23 mouse cellular contexts compared by ENCODE assay signal in genomic region chr2:35720550-35720949, GRCm38 (mm10).
A peak's percentile ranks its signal among the peaks of the same experiment; 100 is the strongest.
DNase-seq lines count a peak whose midpoint lies in the region; TF ChIP-seq lines count a peak whose summit lies in the region.
"Had no signal": no experiment of that assay in that cellular context is flagged by ENCODE, and none has a peak within 500 bp of the region (broad histone marks: within the 10 kb centered on the region; RNA-seq: fewer than 3 reads in every experiment).

No protein-coding gene starts in this region.

- H3K27ac ChIP-seq in gastrocnemius, adult 2 months = peak overlapping the region; percentile 76
- H3K27ac ChIP-seq in left cerebral cortex, adult 2 months = peak overlapping the region; percentile 24; the same call in 1 of the 2 replicates
- H3K27ac ChIP-seq: embryonic facial prominence, embryonic 12.5 days; hindbrain, embryonic 15.5 days; intestine, embryonic 15.5 days; limb, embryonic 13.5 days; lung, embryonic 15.5 days; midbrain, embryonic 12.5 days; stomach, embryonic 15.5 days had no signal

- no peak for TF ChIP-seq CTCF in gastrocnemius, adult 2 months (IDR thresholded peaks at IDR 0.05)
- TF ChIP-seq CTCF in left cerebral cortex, adult 2 months (IDR thresholded peaks at IDR 0.05) = no peak

- intact Hi-C loops in gastrocnemius, adult 2 months (cut with DNase I) = loop anchor here (5.0 kb wide), 2 partner anchors 178 to 187 kb away; no protein-coding TSS in a partner anchor
- intact Hi-C loops in gastrocnemius, postnatal 14 days (cut with DNase I; ENCODE audit: low total_unique reads) = loop anchor here (10.0 kb wide), 1 partner anchor 176 kb away; no protein-coding TSS in a partner anchor
- intact Hi-C loops in left cerebral cortex, adult 2 months (cut with DNase I) = no loop called here
- intact Hi-C loops in left cerebral cortex, postnatal 25 days (cut with DNase I) = no loop called here

- H3K4me3 ChIP-seq in gastrocnemius, adult 2 months = no peak overlapping the region
- H3K4me3 ChIP-seq in left cerebral cortex, adult 2 months = no peak overlapping the region
- H3K4me3 ChIP-seq: embryonic facial prominence, embryonic 12.5 days; heart, adult 2 months; heart, embryonic 12.5 days; hindbrain, embryonic 15.5 days; intestine, embryonic 15.5 days; limb, embryonic 13.5 days; lung, embryonic 15.5 days; midbrain, embryonic 12.5 days; stomach, embryonic 15.5 days had no signal

- DNase-seq in cerebellum, adult 9-10 months = peak; percentile 55
- DNase-seq in cerebellum, adult 11-12 months = no peak
- DNase-seq in gastrocnemius, adult 2 months = peak; percentile 39
- no peak for DNase-seq in gastrocnemius, postnatal 14 days
- DNase-seq in left cerebral cortex, adult 2 months (ENCODE audit: extremely low spot score in 1 of 2, low spot score in 2 of 2) = no peak
- no peak for DNase-seq in left cerebral cortex, postnatal 25 days (ENCODE audit: low spot score in 2 of 2)
- DNase-seq in Muller cell, postnatal 12 days (ENCODE audit: inconsistent ontology term) = peak; percentile 33
- DNase-seq in thymus, postnatal 14 days = no peak
- DNase-seq: embryo, embryonic 11 days; heart, postnatal 4 days; kidney, adult 8-10 months; kidney, postnatal 10 days; right cerebral cortex, postnatal 25 days; thymus, postnatal 25 days had no signal

Comparison
In these comparisons a context has a peak if more than half of its experiments do, and no peak if none do; other contexts are left out.
1. DNase-seq: peak in cerebellum, adult 9-10 months (single experiment), gastrocnemius, adult 2 months (single experiment) and Muller cell, postnatal 12 days (single experiment); none in cerebellum, adult 11-12 months (single experiment), gastrocnemius, postnatal 14 days (single experiment), left cerebral cortex, adult 2 months (0 of 2), left cerebral cortex, postnatal 25 days (0 of 2) and thymus, postnatal 14 days (single experiment).
2. intact Hi-C loops: an anchor here in gastrocnemius, adult 2 months (5.0 kb wide) and gastrocnemius, postnatal 14 days (10.0 kb wide); none called in left cerebral cortex, adult 2 months and left cerebral cortex, postnatal 25 days.